Mouse (Mus musculus) cerebellum, adult (tissue): ENCODE results near the gene Dr1.
"Not testable (repeated sequence)": the region's sequence is repeated elsewhere in the genome, so short reads cannot be mapped to it uniquely, and the experiment has no call there.

Experiments used
- ATAC-seq: cut with Nextera tagmentation; 2 replicates; pipeline ENCODE4 v1.9.2; 2017; ENCODE audit warnings: mild to moderate bottlenecking, moderate library complexity, mixed read lengths; ENCODE audit not compliant: insufficient number of reproducible peaks, low FRiP score, low TSS enrichment

Gene Dr1

DNA sequence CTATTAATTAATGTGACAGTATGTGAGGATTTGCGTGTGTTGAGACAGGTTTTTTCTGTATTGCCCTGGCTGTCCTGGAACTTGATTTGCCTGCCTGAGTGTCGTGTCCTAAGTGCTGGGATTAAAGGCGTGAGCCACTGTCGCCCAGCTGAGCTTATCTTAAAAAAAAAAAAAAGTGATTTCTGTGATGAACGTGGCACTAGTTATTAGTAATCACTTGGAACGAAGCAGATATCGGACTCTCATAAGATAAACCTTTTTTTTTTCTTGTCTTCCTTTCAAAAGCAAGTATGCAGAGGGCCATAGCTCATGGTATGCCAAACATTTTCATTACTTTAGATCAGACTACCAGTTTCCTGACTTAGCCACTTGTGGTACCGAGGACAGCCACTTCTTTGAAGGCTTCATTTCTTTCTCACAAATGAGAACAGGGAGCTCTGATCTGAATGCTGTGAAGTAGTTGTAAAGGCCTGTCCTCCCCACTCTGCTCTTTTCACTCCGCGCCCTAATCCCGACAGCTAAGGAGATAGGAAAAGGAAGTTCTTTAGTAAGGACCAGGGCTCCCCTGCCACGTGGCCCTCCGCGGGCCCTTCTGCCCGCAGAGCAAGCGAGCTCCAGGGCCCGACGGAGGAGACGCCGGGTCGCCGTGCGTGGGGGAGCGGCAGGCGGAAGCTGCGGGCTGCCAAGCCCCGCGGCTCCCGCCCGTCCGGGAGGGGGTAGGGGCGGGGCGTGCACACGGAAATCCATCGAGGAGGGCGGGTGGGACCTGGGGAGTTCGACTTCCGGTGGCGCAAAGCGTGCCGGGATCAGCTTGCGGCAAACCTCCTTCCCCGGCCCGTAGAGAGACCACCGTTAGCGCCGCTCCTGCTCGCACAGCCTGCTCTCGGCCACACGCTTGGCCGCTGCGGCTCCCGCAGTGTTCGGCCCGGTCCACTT lies at the start of gene Dr1:
Gene Dr1 (plus strand): TSS at position 771 of the 936 bp plus-strand sequence.
- peak; percentile 95 for ATAC-seq

DNA sequence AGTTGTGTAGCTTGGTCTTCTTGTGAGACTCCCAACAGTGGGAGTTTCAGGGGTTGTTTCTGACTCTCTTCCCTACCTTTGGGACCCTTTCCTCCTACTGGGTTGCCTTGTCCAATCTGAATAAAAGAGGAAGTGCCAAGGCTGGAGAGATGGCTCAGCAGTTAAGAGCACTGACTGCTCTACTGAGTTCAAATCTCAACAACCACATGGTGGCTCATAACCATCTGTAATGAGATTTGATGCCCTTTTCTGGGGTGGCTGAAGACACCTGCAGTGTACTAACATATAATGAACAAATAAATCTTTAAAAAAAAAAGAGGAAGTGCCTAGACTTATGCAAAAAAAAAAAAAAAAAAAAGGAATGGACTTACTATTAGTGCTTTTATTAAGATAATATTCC lies 44.6 kb upstream of the Dr1 start:
- no peak for ATAC-seq

DNA sequence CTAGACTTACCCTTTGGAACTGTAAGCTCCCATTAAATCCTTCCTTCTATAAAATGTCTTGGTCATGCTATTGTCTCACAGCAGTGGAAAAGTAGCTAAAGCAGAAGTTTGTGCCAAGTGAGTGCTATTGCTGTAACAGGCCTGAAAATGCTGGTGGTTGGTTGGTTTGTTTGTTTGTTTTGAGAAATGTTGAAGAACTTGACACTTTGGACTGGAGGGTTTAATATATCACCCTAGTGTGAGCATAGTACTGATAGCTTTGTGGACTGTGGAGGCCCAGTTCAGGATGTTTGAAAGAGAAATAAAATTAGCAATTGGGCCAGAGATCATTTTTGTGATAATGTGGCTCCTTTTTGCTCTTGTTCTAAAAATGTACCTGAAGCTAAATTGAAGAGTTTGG lies 42.5 kb upstream of the Dr1 start:
- no peak for ATAC-seq

DNA sequence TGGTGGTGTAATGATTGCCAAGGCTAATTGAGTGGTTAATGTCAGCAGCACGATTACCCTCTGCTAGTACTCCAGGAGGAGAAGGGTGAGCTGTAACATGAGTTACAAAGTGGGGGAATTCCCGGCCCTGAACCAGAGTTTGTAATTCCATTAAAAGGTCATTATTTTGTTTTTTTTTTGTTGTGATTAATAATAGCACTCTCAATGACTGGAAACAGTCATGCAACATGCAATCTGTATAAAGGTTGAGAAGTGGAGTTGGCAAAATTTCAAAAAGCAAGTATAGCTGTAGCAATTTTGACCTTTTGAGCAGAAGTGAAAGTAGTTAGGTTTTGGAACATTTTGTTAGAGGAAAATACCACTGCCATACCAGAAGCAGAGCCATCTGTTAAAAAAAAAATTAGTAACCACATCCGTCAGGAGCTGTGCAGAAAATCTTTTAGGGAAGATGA lies 22.4 kb upstream of the Dr1 start:
- ATAC-seq, result no peak

GRCm38 (mm10) chr5:108250033-108250432 lies 18.7 kb upstream of the Dr1 start:
- ATAC-seq, result no peak

GRCm38 (mm10) chr5:108255259-108255658 lies 13.4 kb upstream of the Dr1 start:
- no peak for ATAC-seq

DNA sequence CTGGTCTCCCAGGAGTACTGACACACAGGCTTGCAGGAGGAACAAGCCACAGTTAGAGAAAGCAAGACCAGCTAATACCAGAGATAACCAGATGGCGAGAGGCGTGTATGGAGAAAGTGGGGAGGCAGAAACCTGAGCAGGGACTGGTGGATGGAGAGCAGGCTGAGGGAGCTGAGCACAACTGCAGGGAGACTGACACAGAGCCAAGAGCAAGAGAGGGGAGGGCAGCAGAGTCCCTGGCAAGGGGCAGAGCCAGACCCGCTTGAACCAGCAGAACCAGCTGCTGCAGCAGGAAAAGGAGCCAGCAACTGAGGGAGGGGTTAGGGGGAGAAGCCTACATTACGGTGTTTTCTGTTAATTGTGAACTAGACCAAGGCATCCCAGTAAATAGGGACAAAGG lies 6.0 kb upstream of the Dr1 start:
- ATAC-seq, result peak; percentile 15; the same call in 1 of the 2 replicates

DNA sequence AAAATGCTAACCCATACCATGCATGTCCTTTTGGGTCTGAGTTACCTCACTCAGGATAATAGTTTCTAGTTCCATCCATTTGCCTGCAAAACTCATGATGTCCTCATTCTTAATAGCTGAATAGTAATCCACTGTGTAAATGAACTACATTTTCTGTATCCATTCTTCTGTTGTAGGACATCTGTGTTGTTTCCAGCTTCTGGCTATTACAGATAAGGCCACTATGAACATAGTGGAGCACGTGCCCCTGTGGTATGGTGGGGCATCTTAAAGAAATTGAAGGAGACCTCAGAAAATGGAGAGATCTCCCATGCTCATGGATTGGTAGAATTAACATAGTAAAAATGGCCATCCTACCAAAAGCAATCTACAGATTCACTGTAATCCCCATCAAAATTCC lies 4.9 kb upstream of the Dr1 start:
- ATAC-seq, result not testable (repeated sequence)

DNA sequence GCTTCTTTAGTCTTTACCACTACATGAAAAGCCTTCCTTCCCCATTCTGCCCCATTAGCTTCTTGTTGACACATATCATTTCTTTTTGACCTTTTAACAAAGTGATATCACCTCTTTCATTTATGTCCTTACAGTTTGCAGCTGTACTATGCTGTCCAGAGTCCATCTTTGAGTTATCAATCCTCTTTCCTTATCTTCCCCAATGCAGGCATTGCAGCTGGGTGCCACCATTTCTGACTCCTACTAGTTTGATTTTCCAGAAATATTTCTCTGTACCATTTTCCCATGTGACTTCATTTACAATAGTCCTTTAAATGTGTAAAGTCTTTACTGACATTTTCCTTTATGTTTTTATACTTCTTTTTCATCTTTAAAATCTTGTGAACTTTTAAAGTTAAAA lies 1.7 kb upstream of the Dr1 start:
- ATAC-seq, result no peak

DNA sequence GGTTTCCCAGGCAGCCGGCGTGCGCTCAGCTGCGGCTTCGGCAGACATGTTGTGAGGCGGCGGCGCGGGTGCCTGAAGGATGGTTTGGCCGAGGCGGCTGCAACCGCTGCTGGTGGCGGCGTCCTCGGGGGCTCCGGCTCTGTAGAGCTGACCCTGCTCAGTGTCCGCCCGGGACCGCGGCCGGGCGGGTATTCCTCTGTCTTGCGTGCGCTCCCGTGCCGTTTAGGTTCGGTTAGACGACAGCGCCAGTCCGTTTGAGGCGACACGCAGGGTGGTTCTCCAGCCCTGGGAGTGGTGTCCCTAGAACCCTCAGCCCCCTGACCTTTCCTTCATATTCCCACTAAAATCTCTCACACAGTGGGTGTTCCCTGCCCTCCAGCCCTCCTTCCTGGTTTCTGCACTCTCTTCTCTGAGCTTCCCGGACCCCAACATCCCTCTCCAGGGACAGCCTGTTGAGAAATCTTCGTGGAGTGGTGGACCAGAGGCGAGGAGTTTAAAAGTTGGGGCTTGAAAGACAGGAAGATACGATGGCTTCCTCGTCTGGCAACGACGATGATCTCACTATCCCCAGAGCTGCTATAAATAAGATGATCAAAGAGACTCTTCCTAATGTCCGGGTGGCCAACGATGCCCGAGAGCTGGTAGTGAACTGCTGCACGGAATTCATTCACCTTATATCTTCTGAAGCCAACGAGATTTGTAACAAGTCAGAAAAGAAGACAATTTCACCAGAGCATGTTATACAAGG lies 540 bp downstream of the Dr1 start:
- no peak; the same call in 1 of the 2 replicates for ATAC-seq

DNA sequence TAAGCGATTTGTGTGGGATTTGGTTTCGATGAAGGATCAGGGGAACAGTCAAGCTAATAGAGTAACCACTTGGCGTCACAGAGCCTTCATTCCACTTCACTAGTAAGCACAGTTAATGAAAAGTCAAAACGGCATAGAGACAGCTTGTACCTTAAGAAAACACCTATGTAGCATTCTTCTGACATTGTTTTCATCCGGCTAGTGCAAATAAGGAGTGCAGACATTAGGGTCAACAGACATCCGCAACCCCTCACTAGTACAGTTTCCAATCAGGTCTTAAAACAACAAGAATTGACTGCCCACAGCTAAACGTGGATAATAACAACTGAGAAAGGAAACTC lies 1.1 kb downstream of the Dr1 start:
- no peak for ATAC-seq

DNA sequence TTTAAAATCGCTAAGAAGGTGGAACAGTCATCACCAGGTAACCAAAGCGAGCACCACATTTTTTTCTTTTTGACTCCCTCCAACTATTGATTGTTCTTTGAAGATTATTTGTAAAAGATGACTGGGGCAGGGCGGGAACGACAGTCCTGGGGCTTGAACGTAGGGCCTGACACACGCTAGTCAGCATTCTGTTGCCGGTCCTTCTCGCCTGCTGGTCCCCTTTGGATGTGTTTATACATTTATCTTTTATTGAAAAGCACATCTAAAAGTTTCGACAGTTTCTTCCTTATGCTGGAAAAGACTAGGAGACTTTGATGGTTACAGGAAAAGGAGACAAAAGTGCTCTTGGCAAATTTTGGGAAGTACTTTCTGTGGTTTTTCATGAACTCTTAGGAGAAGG lies 1.7 kb downstream of the Dr1 start:
- no peak for ATAC-seq

DNA sequence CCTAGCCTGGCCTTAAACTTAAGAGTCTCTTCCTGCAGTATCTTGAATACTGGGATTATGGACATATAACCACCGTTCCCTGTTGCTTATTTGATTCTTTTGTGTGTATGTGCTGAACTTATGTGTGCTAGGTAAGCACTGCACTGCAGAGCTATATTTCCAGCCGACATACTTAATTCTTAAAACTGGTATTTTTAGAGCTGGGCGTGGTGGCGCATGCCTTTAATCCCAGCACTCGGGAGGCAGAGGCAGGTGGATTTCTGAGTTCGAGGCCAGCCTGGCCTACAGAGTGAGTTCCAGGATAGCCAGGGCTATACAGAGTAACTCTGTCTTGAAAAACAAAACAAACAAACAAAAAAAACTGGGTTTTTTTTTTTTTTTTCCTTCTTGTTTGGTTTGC lies 2.6 kb downstream of the Dr1 start:
- ATAC-seq, result not testable (repeated sequence)

GRCm38 (mm10) chr5:108286957-108287356 lies 18.3 kb downstream of the Dr1 start:
- ATAC-seq, result no peak

DNA sequence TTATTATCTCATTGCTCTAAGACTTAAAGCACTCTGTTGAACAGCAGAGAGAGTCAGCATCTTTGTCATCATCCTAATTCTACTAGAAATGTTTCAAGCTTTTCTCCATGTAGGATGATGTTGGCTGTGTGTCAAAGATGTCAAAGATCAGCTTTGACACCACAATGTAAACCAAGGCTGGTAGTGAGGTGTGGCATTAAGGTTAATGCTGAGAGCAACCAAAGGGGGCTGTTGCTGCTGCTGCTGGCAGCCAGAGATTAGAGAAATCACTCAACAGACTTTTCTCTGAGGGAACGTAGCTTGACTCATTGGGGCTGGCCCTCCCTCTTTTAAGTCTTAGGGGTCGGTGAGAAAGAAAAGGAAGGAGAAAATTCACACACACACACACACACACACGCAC lies 32.9 kb downstream of the Dr1 start:
- no peak for ATAC-seq

- peak; percentile 98 for ATAC-seq
Measured at GRCm38 (mm10) chr5:108312224-108313064, 43.7 kb downstream of the Dr1 start, which contains the start of gene Pigg. Gene Pigg (plus strand): TSS chr5:108312609.

DNA sequence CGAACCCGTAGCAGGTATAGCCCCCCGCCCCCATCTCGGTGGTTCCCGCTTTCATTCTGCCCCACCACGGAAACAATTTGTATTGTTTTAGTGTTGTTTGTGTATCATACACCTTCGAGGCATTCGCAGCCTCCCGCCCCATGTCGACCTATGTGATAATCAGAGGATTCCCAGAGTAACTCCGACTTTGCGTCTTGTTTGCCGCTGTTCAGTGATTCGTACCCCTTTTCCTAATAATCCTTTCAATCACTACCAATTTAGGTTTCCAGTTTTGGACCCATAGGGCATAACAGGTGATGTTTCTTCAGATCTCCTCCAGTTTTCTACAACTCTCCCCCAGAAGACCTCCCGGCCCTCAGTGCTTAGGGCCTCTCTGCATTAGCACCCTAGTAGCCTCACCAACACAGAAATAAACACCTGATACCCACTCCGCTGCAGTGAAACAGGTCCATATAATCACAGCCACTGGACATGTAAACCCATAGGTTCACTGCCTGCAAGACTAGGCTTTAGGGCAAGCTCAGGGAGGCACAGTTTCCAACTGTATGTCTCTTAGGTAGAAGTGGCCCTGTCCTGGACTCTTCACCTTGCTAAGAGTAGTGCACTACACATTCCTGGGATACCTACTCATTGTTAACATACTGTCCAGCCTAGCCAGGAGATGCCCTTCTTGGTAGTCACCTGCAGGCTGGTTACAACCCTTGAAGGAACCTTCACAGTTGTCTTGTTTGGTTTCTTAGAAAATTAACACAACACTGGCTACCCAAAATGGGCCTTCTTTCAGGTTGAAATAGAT lies 44.6 kb downstream of the Dr1 start:
- no peak for ATAC-seq
